Mouse (Mus musculus) cortical plate, adult 2 months (tissue): ENCODE measurements around the gene Nat10.

Source experiments
- CTCF ChIP-seq: fragments of 200-500 bp; IDR thresholded peaks from 2 replicates; pipeline ENCODE4 v1.5.1; 2011; ENCODE audit warnings: mild to moderate bottlenecking, control low read depth, low read length; ENCODE audit not compliant: insufficient read depth; ENCODE audit errors: extremely low read depth
- POLR2A ChIP-seq: fragments of 200-500 bp; IDR thresholded peaks from 2 replicates; pipeline ENCODE4 v1.6.1; 2011; ENCODE audit warnings: mild to moderate bottlenecking, low read length, control low read depth; ENCODE audit not compliant: insufficient read depth; ENCODE audit errors: extremely low read depth

- no peak for TF ChIP-seq POLR2A
- TF ChIP-seq CTCF = peak; percentile 92
These were observed 42.3 kb downstream of the Nat10 start for GRCm38 (mm10) chr2:103718594-103719291.
